Mouse (Mus musculus) testis, adult 2 months (tissue): Measurements from ENCODE around the gene Mdc1.

Experiments used
- CTCF ChIP-seq: fragments of 200-500 bp; IDR thresholded peaks from 2 replicates; pipeline ENCODE4 v1.5.1; 2012; ENCODE audit warnings: low read depth, mild to moderate bottlenecking, inconsistent platforms, low read length, moderate library complexity; ENCODE audit not compliant: control insufficient read depth, insufficient read depth, insufficient replicate concordance
- POLR2A ChIP-seq: fragments of 200-500 bp; IDR thresholded peaks from 2 replicates; pipeline ENCODE4 v1.6.1; 2012; ENCODE audit warnings: low read depth, mild to moderate bottlenecking, inconsistent platforms, low read length, moderate library complexity; ENCODE audit not compliant: control insufficient read depth

- TF ChIP-seq CTCF (no peak), POLR2A (no peak)
Measured at GRCm38 (mm10) chr17:35833239-35833751, 8.0 kb upstream of the Mdc1 start.
